Mouse (Mus musculus) brain, adult 10 weeks (tissue): ENCODE measurements around the gene Cped1. TPM values are rescaled to one million over a fixed set of nuclear protein-coding genes. Genes with fewer than 3 reads are reported as not detected.

Experiments
- polyA plus RNA-seq: library from polyadenylated mRNA; stranded (reverse); fragments of 350-450 nt; fragmentation: Illumina TruSeq; extraction: RNeasy Lipid Tissue Mini Kit (QIAGEN cat#74804); gene quantifications from one replicate; pipeline ENCODE4 v1.2.3, GENCODE M21; 2015; ENCODE audit warnings: low read depth, low replicate concordance

Gene Cped1
- 2.5 TPM for polyA plus RNA-seq

GRCm38 (mm10) chr6:21985732-21986540 lies at the start of gene Cped1:
Gene Cped1 (plus strand): TSS chr6:21985916.

DNA sequence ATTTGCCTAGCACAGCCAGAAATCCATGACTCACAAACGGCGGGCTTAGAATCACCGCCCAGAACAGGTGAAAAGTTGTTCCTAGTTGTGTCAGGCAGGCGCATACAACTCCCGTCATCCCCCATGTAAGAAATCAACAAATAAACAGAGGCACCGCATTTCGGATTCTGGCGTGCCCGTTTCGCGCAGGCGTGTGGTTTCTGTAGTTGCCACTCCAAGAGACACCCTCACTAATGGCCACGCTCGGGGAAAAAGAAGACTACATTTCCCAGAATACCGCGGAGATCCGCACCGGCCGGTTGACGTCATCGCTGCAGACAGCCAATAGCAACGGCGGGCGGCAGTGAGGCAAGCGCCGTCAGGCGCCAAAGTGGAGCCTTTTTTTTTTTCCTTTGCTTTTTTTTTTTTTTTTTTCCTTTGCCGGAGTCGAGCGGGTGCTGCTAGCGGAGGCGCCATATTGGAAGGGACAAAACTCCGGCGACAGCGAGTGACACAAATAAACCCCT lies 36.4 kb upstream of the Cped1 start, which contains the start of gene Ing3:
Gene Ing3, plus strand, starts transcription at position 346 of the 506 bp plus-strand sequence.

DNA sequence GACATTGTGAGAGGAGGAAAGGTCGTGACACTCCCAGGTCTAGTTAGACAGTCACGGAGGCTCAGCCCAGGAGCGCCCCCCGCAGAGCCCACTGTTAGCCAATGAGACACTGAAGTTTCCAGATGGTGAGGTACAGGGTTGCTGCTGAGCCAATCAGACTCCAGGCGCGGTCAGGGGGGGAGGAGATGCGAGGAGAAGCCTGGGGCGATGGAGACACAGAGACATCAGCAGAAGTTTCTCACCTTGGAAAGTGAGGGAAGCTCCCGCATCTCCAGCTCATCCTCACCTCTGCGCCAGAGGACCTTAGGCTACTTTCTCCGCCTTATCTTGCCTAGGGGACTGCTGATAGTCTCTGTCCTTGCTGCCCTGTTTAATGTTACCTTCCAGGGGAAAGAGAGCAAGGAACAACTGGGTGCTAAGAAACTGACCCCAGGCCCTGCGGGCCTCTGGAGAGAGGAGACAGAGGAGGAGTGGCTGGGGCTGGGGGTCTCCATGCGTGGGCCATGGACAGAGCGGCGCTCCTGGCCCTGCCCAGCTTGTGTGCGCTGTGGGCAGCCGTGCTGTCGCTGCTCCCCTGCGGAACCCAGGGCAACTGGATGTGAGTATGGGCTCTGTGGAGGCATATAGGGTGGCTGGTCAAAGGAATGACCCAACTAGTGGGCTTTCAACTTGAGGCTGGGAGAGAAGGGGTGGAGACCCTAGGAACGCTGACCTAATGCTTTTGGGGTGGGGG lies 302.5 kb downstream of the Cped1 start, which contains the start of gene Wnt16:
Gene Wnt16, plus strand, starts transcription at position 224 of the 733 bp plus-strand sequence.

Other genes starting within 250 kb of the Cped1 start
- 23.2 TPM for gene Tspan12, start 133.4 kb upstream of the Cped1 start, polyA plus RNA-seq
- 23.3 TPM for gene Ing3, start 36.3 kb upstream of the Cped1 start, polyA plus RNA-seq